Mouse (Mus musculus) neural tube, embryonic 14.5 days (tissue): ENCODE data around the gene Cx3cl1. TPM values are rescaled to one million over a fixed set of nuclear protein-coding genes. Genes with fewer than 3 reads are reported as not detected.

Experiments
- ATAC-seq: fragments of 200-750 bp; cut with Nextera tagmentation; 2 replicates; pipeline ENCODE4 v1.8.0; 2017; ENCODE audit warnings: low read depth, mild to moderate bottlenecking, moderate TSS enrichment, moderate library complexity
- H3K27ac ChIP-seq: fragments of 300-500 bp; sonication (generic); 2 replicates; pipeline ENCODE4 v1.5.1; 2014; ENCODE audit warnings: low read depth, mild to moderate bottlenecking, control low read depth, low read length, moderate library complexity, mixed read lengths
- H3K27me3 ChIP-seq: fragments of 300-500 bp; sonication (generic); 2 replicates; pipeline ENCODE4 v1.6.1; 2014; ENCODE audit warnings: low read length; ENCODE audit not compliant: control insufficient read depth, insufficient read depth
- H3K36me3 ChIP-seq: fragments of 300-500 bp; sonication (generic); 2 replicates; pipeline ENCODE4 v1.6.1; 2014; ENCODE audit warnings: low read length, mixed read lengths; ENCODE audit not compliant: control insufficient read depth, insufficient read depth
- H3K4me1 ChIP-seq: fragments of 300-500 bp; sonication (generic); 2 replicates; pipeline ENCODE4 v1.6.1; 2014; ENCODE audit warnings: low read length; ENCODE audit not compliant: control insufficient read depth, insufficient read depth
- H3K4me2 ChIP-seq: fragments of 300-500 bp; sonication (generic); 2 replicates; pipeline ENCODE4 v1.6.1; 2014; ENCODE audit warnings: mild to moderate bottlenecking, low read depth, low read length, control low read depth
- H3K4me3 ChIP-seq: fragments of 300-500 bp; sonication (generic); 2 replicates; pipeline ENCODE4 v1.5.1; 2014; ENCODE audit warnings: low read depth, low read length, control low read depth, mixed read lengths
- H3K9ac ChIP-seq: fragments of 300-500 bp; sonication (generic); replicated peaks from 2 replicates; pipeline ENCODE4 v1.6.1; 2014; ENCODE audit warnings: low read depth, mild to moderate bottlenecking, control low read depth, low read length, mixed read lengths
- H3K9me3 ChIP-seq: fragments of 300-500 bp; sonication (generic); 2 replicates; pipeline ENCODE4 v1.6.1; 2016; ENCODE audit warnings: low read length; ENCODE audit not compliant: control insufficient read depth
- WGBS: fragments of 180-500 bp; shearing (Covaris S2); extraction: QIAGEN DNeasy Blood & Tissue Kit; methylation state at CpG from one replicate; pipeline ENCODE4 v1.1.7; 2014; 5-methylcytosine and 5-hydroxymethylcytosine counted together
- polyA plus RNA-seq: library from polyadenylated mRNA; unstranded; fragments of >200 nt; fragmentation: Nextera tagmentation; extraction: Ambion mirVana; gene quantifications from 2 replicates; pipeline ENCODE4 v1.2.1, GENCODE M21; 2014

Gene Cx3cl1
- polyA plus RNA-seq, 1 experiment from 2014 or later, result 41.6 TPM

GRCm38 (mm10) chr8:94741726-94742125 is 30.1 kb upstream of the Cx3cl1 start:
- no peak overlapping the region for H3K4me3 ChIP-seq
- WGBS, result 93% methylated on average over 4 of the region's 4 CpGs
- no peaks in the 10 kb centered on the region for H3K27me3 ChIP-seq
- no peaks in the 10 kb centered on the region for H3K9me3 ChIP-seq
- no peak overlapping the region for H3K4me2 ChIP-seq
- H3K4me1 ChIP-seq, result no peaks in the 10 kb centered on the region
- H3K9ac ChIP-seq, result no peak overlapping the region
- no peak for ATAC-seq
- H3K36me3 ChIP-seq, result no peaks in the 10 kb centered on the region
- no peak overlapping the region for H3K27ac ChIP-seq

GRCm38 (mm10) chr8:94744484-94744883 is 27.3 kb upstream of the Cx3cl1 start:
- H3K4me3 ChIP-seq, result no peak overlapping the region
- no peak overlapping the region for H3K4me2 ChIP-seq
- no peak overlapping the region for H3K9ac ChIP-seq
- no peak overlapping the region for H3K27ac ChIP-seq
- no peaks in the 10 kb centered on the region for H3K4me1 ChIP-seq
- no peaks in the 10 kb centered on the region for H3K9me3 ChIP-seq
- no peaks in the 10 kb centered on the region for H3K36me3 ChIP-seq
- WGBS, result 90% methylated on average over 5 of the region's 5 CpGs
- no peaks in the 10 kb centered on the region for H3K27me3 ChIP-seq
- no peak for ATAC-seq

GRCm38 (mm10) chr8:94744972-94745371 is 26.8 kb upstream of the Cx3cl1 start:
- H3K9me3 ChIP-seq, result no peaks in the 10 kb centered on the region
- no peak overlapping the region for H3K27ac ChIP-seq
- no peaks in the 10 kb centered on the region for H3K36me3 ChIP-seq
- H3K4me1 ChIP-seq, result no peaks in the 10 kb centered on the region
- H3K27me3 ChIP-seq, result no peaks in the 10 kb centered on the region
- WGBS, result 90% methylated on average over 9 of the region's 9 CpGs
- ATAC-seq, result no peak
- H3K4me3 ChIP-seq, result no peak overlapping the region
- H3K4me2 ChIP-seq, result no peak overlapping the region
- H3K9ac ChIP-seq, result no peak overlapping the region

GRCm38 (mm10) chr8:94745476-94746184 is 26.2 kb upstream of the Cx3cl1 start, which contains the start of gene Ccl22:
Ccl22 (plus strand) TSS chr8:94745590.
- Histone ChIP-seq H3K9me3 (no peaks in the 10 kb centered on the region), H3K4me3 (no peak within 1 kb of the TSS), H3K9ac (no peak within 1 kb of the TSS), H3K27ac (no peak within 1 kb of the TSS), H3K4me1 (no peaks in the 10 kb centered on the region), H3K27me3 (no peaks in the 10 kb centered on the region), H3K36me3 (no peaks in the 10 kb centered on the region), H3K4me2 (no peak within 1 kb of the TSS)
- 89% methylated on average over 7 of the region's 7 CpGs for WGBS
- no peak for ATAC-seq

- no peaks in the 10 kb centered on the region for H3K4me1 ChIP-seq
- H3K4me3 ChIP-seq, result no peak overlapping the region
- H3K27ac ChIP-seq, result no peak overlapping the region
- H3K27me3 ChIP-seq, result no peaks in the 10 kb centered on the region
- no peaks in the 10 kb centered on the region for H3K36me3 ChIP-seq
- H3K4me2 ChIP-seq, result no peak overlapping the region
- no peak overlapping the region for H3K9ac ChIP-seq
- no peak for ATAC-seq
- WGBS, result 90% methylated on average over 8 of the region's 8 CpGs
- H3K9me3 ChIP-seq, result no peaks in the 10 kb centered on the region
These were observed 25.0 kb upstream of the Cx3cl1 start for GRCm38 (mm10) chr8:94746832-94747231.

GRCm38 (mm10) chr8:94748363-94748762 is 23.4 kb upstream of the Cx3cl1 start:
- Histone ChIP-seq H3K9me3 (no peaks in the 10 kb centered on the region), H3K27ac (no peak overlapping the region), H3K4me3 (no peak overlapping the region), H3K27me3 (no peaks in the 10 kb centered on the region), H3K4me1 (no peaks in the 10 kb centered on the region), H3K4me2 (no peak overlapping the region), H3K36me3 (no peaks in the 10 kb centered on the region), H3K9ac (no peak overlapping the region)
- WGBS, result 63% methylated on average over 4 of the region's 4 CpGs
- ATAC-seq, result no peak

GRCm38 (mm10) chr8:94749942-94750341 is 21.9 kb upstream of the Cx3cl1 start:
- Histone ChIP-seq H3K9ac (no peak overlapping the region), H3K27ac (no peak overlapping the region), H3K27me3 (no peaks in the 10 kb centered on the region), H3K36me3 (no peaks in the 10 kb centered on the region), H3K4me2 (no peak overlapping the region), H3K4me3 (no peak overlapping the region), H3K4me1 (no peaks in the 10 kb centered on the region), H3K9me3 (no peaks in the 10 kb centered on the region)
- ATAC-seq, result no peak
- WGBS, result 70% methylated on average over 3 of the region's 3 CpGs

GRCm38 (mm10) chr8:94751023-94751849 is 20.6 kb upstream of the Cx3cl1 start:
- no peaks in the 10 kb centered on the region for H3K27me3 ChIP-seq
- no peak overlapping the region for H3K4me3 ChIP-seq
- H3K9me3 ChIP-seq, result no peaks in the 10 kb centered on the region
- no peak overlapping the region for H3K27ac ChIP-seq
- no peak overlapping the region for H3K9ac ChIP-seq
- no peak overlapping the region for H3K4me2 ChIP-seq
- ATAC-seq, result no peak
- no peaks in the 10 kb centered on the region for H3K36me3 ChIP-seq
- WGBS, result 84% methylated on average over 10 of the region's 10 CpGs
- H3K4me1 ChIP-seq, result no peaks in the 10 kb centered on the region

- no peaks in the 10 kb centered on the region for H3K4me1 ChIP-seq
- no peak overlapping the region for H3K4me3 ChIP-seq
- ATAC-seq, result no peak
- no peaks in the 10 kb centered on the region for H3K36me3 ChIP-seq
- H3K27me3 ChIP-seq, result no peaks in the 10 kb centered on the region
- H3K9ac ChIP-seq, result no peak overlapping the region
- H3K4me2 ChIP-seq, result no peak overlapping the region
- no peaks in the 10 kb centered on the region for H3K9me3 ChIP-seq
- no peak overlapping the region for H3K27ac ChIP-seq
- WGBS, result 87% methylated on average over 2 of the region's 2 CpGs
These were observed 17.8 kb upstream of the Cx3cl1 start for GRCm38 (mm10) chr8:94754006-94754405.
